Comparison of ENCODE assay signal across 8 mouse cellular contexts in the genomic region with DNA sequence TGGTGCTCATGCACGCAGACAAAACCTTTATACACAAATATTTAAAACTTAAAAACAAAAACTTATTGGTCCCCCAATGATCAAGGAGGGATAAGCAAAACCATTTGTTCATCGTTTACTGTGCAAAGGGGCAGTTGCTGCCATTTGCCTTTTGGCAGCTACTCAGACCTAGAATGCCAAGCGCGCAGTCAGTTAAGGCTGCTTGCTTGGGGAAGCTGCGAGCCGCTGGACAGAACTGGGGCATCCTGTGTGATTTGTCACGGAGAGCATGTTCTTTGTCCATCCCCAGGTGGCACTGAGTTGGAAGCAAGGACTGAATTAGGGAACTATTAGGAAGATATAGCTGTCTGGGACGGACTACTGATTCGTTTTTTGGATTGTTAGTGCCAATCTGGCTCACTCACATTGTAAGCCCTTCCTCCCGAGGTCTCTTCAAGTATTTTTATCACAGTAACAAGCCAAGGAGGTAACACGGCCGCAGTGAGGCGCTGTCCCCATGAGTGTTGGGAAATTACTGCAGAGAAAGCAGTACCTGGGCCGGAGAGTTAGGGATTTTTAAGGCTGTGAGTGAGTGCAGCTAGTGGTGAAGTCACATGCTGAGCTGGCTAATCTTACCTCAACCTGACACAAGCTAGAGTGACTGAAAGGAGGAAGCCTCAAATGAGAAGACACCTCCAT. TPM values are rescaled to one million over a fixed set of nuclear protein-coding genes. Genes with fewer than 3 reads are reported as not detected.
DNase-seq lines count a peak whose midpoint lies in the region; ATAC-seq lines count a peak whose summit lies in the region.

No protein-coding gene starts in this region.

- no peak for ATAC-seq in hindbrain, embryonic 12.5 days (ENCODE audit: low FRiP score)
- no peak for ATAC-seq in liver, embryonic 16.5 days (ENCODE audit: low read depth)

- 38% methylated on average over 14 of the region's 14 CpGs for WGBS in hindbrain, embryonic 12.5 days
- WGBS in liver, embryonic 16.5 days (ENCODE audit: insufficient replicate concordance), result 33% methylated on average over 14 of the region's 14 CpGs

- H3K9me3 ChIP-seq in hindbrain, embryonic 12.5 days (replicated peaks), result no peaks in the 10 kb centered on the region
- H3K9me3 ChIP-seq in liver, embryonic 16.5 days (replicated peaks; ENCODE audit: control insufficient read depth, low read length), result no peaks in the 10 kb centered on the region

- peaks cover 5% of the 10 kb centered on the region; the same call in 1 of the 2 replicates for H3K4me1 ChIP-seq in hindbrain, embryonic 12.5 days
- peaks cover 11% of the 10 kb centered on the region for H3K4me1 ChIP-seq in liver, embryonic 16.5 days (ENCODE audit: control insufficient read depth, low read depth, low read length)

- peak; percentile 68 for DNase-seq in adrenal gland, postnatal 14 days
- no peak for DNase-seq in adrenal gland, postnatal 4 days (ENCODE audit: low spot score in 2 of 2)
- DNase-seq in A20 (ENCODE audit: low read depth, low spot score), result peak; percentile 87
- peak; percentile 53 to 54 for DNase-seq in cerebellum, postnatal 10 days
- DNase-seq in right cerebral cortex, postnatal 4 days, result peak; percentile 45
- no peak for DNase-seq in urinary bladder, adult 18-20 months (ENCODE audit: low spot score in 2 of 2)

- H3K36me3 ChIP-seq in hindbrain, embryonic 12.5 days, result peaks cover 15% of the 10 kb centered on the region; the same call in 1 of the 2 replicates
- no peaks in the 10 kb centered on the region for H3K36me3 ChIP-seq in liver, embryonic 16.5 days (ENCODE audit: control insufficient read depth, insufficient read depth)

- H3K4me2 ChIP-seq in hindbrain, embryonic 12.5 days (replicated peaks), result peak overlapping the region; percentile 59
- H3K4me2 ChIP-seq in liver, embryonic 16.5 days (ENCODE audit: low read depth, low read length), result peak overlapping the region; percentile 86

- no peaks in the 10 kb centered on the region for H3K27me3 ChIP-seq in hindbrain, embryonic 12.5 days
- H3K27me3 ChIP-seq in liver, embryonic 16.5 days (ENCODE audit: control insufficient read depth, insufficient read depth, low read depth, low read length), result no peaks in the 10 kb centered on the region

- H3K9ac ChIP-seq in hindbrain, embryonic 12.5 days, result 0 out of 2 replicates have a peak overlapping the region, but pooled peaks have one; percentile 72
- H3K9ac ChIP-seq in liver, embryonic 16.5 days (ENCODE audit: low read depth, low read length), result peak overlapping the region; percentile 17; the same call in 1 of the 2 replicates

- H3K4me3 ChIP-seq in hindbrain, embryonic 12.5 days, result peak overlapping the region; percentile 68
- peak overlapping the region; percentile 78 for H3K4me3 ChIP-seq in liver, embryonic 16.5 days (ENCODE audit: low read depth, low read length)

- H3K27ac ChIP-seq in hindbrain, embryonic 12.5 days, result no peak overlapping the region
- no peak overlapping the region for H3K27ac ChIP-seq in liver, embryonic 16.5 days (ENCODE audit: low read length)

RNA-seq across cellular contexts. Expression of gene Tbc1d7, which starts 0.9 kb away (rescaled TPM):
- total RNA-seq in adrenal gland, postnatal 14 days (2021), result 24.1 and 24.6 TPM in 2 replicates
- total RNA-seq in adrenal gland, postnatal 4 days (2021), result 10 to 100 TPM; 27.0 to 29.9 TPM
- 73.2 and 74.9 TPM in 2 replicates for polyA plus RNA-seq in hindbrain, embryonic 12.5 days (2016; fragmentation: Nextera tagmentation; extraction: Ambion mirVana)
- polyA plus RNA-seq in liver, embryonic 16.5 days (2015; fragmentation: Nextera tagmentation; extraction: Ambion mirVana), result 10.4 TPM in 2 replicates

Comparison
In these comparisons a context has a peak if more than half of its experiments do, and no peak if none do; other contexts are left out.
1. DNase-seq: peak in adrenal gland, postnatal 14 days (single experiment), A20 (single experiment), cerebellum, postnatal 10 days (2 of 2) and right cerebral cortex, postnatal 4 days (single experiment); none in adrenal gland, postnatal 4 days (0 of 2) and urinary bladder, adult 18-20 months (0 of 2).